In genomic region chr7:75360874-75361273, GRCm38 (mm10) we compare ENCODE assay signal across 16 mouse cellular contexts. TPM values are rescaled to one million over a fixed set of nuclear protein-coding genes. Genes with fewer than 3 reads are reported as not detected.
DNase-seq lines count a peak whose midpoint lies in the region; ATAC-seq and TF ChIP-seq lines count a peak whose summit lies in the region.
"Had no signal": no experiment of that assay in that cellular context is flagged by ENCODE, and none has a peak within 500 bp of the region (broad histone marks: within the 10 kb centered on the region; RNA-seq: fewer than 3 reads in every experiment).

No protein-coding gene starts in this region.

- no peaks in the 10 kb centered on the region for H3K4me1 ChIP-seq in forebrain, postnatal 0 days (ENCODE audit: insufficient read depth)
- H3K4me1 ChIP-seq in forebrain, embryonic 15.5 days: peaks cover 6% of the 10 kb centered on the region; the same call in 1 of the 2 replicates
- H3K4me1 ChIP-seq in midbrain, postnatal 0 days (ENCODE audit: insufficient read depth, low read length): no peaks in the 10 kb centered on the region
- no peaks in the 10 kb centered on the region for H3K4me1 ChIP-seq in midbrain, embryonic 13.5 days (replicated peaks)

- TF ChIP-seq CTCF in forebrain, postnatal 0 days (IDR thresholded peaks at IDR 0.05; ENCODE audit: low read depth): no peak
- no peak for TF ChIP-seq CTCF in midbrain, postnatal 0 days (IDR thresholded peaks at IDR 0.05)

- H3K4me3 ChIP-seq in forebrain, postnatal 0 days (ENCODE audit: low read depth, low read length): no peak overlapping the region
- H3K4me3 ChIP-seq in forebrain, embryonic 15.5 days: no peak overlapping the region
- H3K4me3 ChIP-seq in midbrain, postnatal 0 days (ENCODE audit: low read depth, low read length): no peak overlapping the region
- no peak overlapping the region for H3K4me3 ChIP-seq in midbrain, embryonic 13.5 days (replicated peaks)
- H3K4me3 ChIP-seq: limb, embryonic 12.5 days; myocyte had no signal

- H3K4me2 ChIP-seq in forebrain, postnatal 0 days (ENCODE audit: low read depth): no peak overlapping the region
- H3K4me2 ChIP-seq in forebrain, embryonic 15.5 days (replicated peaks): no peak overlapping the region
- H3K4me2 ChIP-seq in midbrain, postnatal 0 days (ENCODE audit: low read depth, low read length, poor library complexity, severe bottlenecking): no peak overlapping the region
- no peak overlapping the region for H3K4me2 ChIP-seq in midbrain, embryonic 13.5 days (replicated peaks)
- H3K4me2 ChIP-seq: limb, embryonic 12.5 days had no signal

- no peak overlapping the region for H3K9ac ChIP-seq in forebrain, postnatal 0 days
- H3K9ac ChIP-seq in forebrain, embryonic 15.5 days (replicated peaks): no peak overlapping the region
- H3K9ac ChIP-seq in midbrain, postnatal 0 days (replicated peaks; ENCODE audit: low read length, poor library complexity, severe bottlenecking): no peak overlapping the region
- H3K9ac ChIP-seq in midbrain, embryonic 13.5 days (replicated peaks): no peak overlapping the region
- H3K9ac ChIP-seq: limb, embryonic 12.5 days; liver, embryonic 14.5 days had no signal

- DNase-seq in forebrain, postnatal 0 days: no peak
- DNase-seq in midbrain, postnatal 0 days (ENCODE audit: low spot score): peak; percentile 55
- DNase-seq in cerebellum, adult 9-11 months: peak; percentile 40
- DNase-seq in retina, embryonic 14.5 days (ENCODE audit: low spot score): peak; percentile 53
- no peak for DNase-seq in urinary bladder, adult 2 months (ENCODE audit: low spot score)
- no peak for DNase-seq in gastrocnemius, postnatal 4 days (ENCODE audit: low spot score in 2 of 2)
- DNase-seq: adrenal gland, adult 8-10 months; gastrocnemius, postnatal 10 days; heart, postnatal 14 days had no signal

- H3K27ac ChIP-seq in forebrain, postnatal 0 days (ENCODE audit: low read depth, low read length): no peak overlapping the region
- no peak overlapping the region for H3K27ac ChIP-seq in forebrain, embryonic 15.5 days (replicated peaks)
- H3K27ac ChIP-seq in midbrain, postnatal 0 days (ENCODE audit: low read depth, low read length): no peak overlapping the region
- H3K27ac ChIP-seq in midbrain, embryonic 13.5 days: no peak overlapping the region
- H3K27ac ChIP-seq: limb, embryonic 12.5 days; liver, embryonic 14.5 days had no signal

- H3K36me3 ChIP-seq in forebrain, postnatal 0 days (ENCODE audit: insufficient read depth): no peaks in the 10 kb centered on the region
- H3K36me3 ChIP-seq in forebrain, embryonic 15.5 days: no peaks in the 10 kb centered on the region
- H3K36me3 ChIP-seq in midbrain, postnatal 0 days (ENCODE audit: insufficient read depth, low read length): no peaks in the 10 kb centered on the region
- no peaks in the 10 kb centered on the region for H3K36me3 ChIP-seq in midbrain, embryonic 13.5 days
- H3K36me3 ChIP-seq: limb, embryonic 12.5 days had no signal

- no peaks in the 10 kb centered on the region for H3K27me3 ChIP-seq in forebrain, postnatal 0 days (ENCODE audit: insufficient read depth, low read length)
- H3K27me3 ChIP-seq in forebrain, embryonic 15.5 days: no peaks in the 10 kb centered on the region
- no peaks in the 10 kb centered on the region for H3K27me3 ChIP-seq in midbrain, postnatal 0 days (ENCODE audit: insufficient read depth, low read length)
- no peaks in the 10 kb centered on the region for H3K27me3 ChIP-seq in midbrain, embryonic 13.5 days
- H3K27me3 ChIP-seq: limb, embryonic 12.5 days had no signal

- 15% methylated on average over 6 of the region's 6 CpGs for WGBS in forebrain, postnatal 0 days
- WGBS in forebrain, embryonic 15.5 days: 12% methylated on average over 6 of the region's 6 CpGs
- 24% methylated on average over 6 of the region's 6 CpGs for WGBS in midbrain, postnatal 0 days
- WGBS in midbrain, embryonic 13.5 days: 16% methylated on average over 6 of the region's 6 CpGs

- H3K9me3 ChIP-seq in forebrain, postnatal 0 days (ENCODE audit: low read length): no peaks in the 10 kb centered on the region
- H3K9me3 ChIP-seq in forebrain, embryonic 15.5 days: no peaks in the 10 kb centered on the region
- no peaks in the 10 kb centered on the region for H3K9me3 ChIP-seq in midbrain, postnatal 0 days (ENCODE audit: low read length)
- H3K9me3 ChIP-seq in midbrain, embryonic 13.5 days: no peaks in the 10 kb centered on the region
- H3K9me3 ChIP-seq: limb, embryonic 12.5 days had no signal

- 0 out of 2 replicates have a peak, but pooled peaks have one; percentile 25 for ATAC-seq in forebrain, postnatal 0 days
- no peak for ATAC-seq in forebrain, embryonic 15.5 days (replicated peaks)
- ATAC-seq in midbrain, postnatal 0 days (ENCODE audit: low FRiP score): no peak
- ATAC-seq in midbrain, embryonic 13.5 days: no peak
- ATAC-seq: inflammation-experienced regulatory T-cells, adult 6 months; lung, postnatal 0 days had no signal

RNA-seq across cellular contexts. Expression of gene Sv2b, which starts 51.8 kb away (rescaled TPM):
- total RNA-seq in forebrain, postnatal 0 days (2014; rRNA removed): 54.1 and 64.0 TPM in 2 replicates
- polyA plus RNA-seq in forebrain, postnatal 0 days (2015; fragmentation: Nextera tagmentation; extraction: Ambion mirVana): 19.0 and 21.2 TPM in 2 replicates
- 9.7 and 10.0 TPM in 2 replicates for polyA plus RNA-seq in forebrain, embryonic 15.5 days (2015; fragmentation: Nextera tagmentation; extraction: Ambion mirVana)
- 36.8 and 42.2 TPM in 2 replicates for total RNA-seq in midbrain, postnatal 0 days (2014; rRNA removed)
- polyA plus RNA-seq in midbrain, postnatal 0 days (2015; fragmentation: Nextera tagmentation; extraction: Ambion mirVana): 12.9 and 13.7 TPM in 2 replicates
- polyA plus RNA-seq in midbrain, embryonic 13.5 days (2015; fragmentation: Nextera tagmentation; extraction: Ambion mirVana): 3.5 and 4.2 TPM in 2 replicates
- polyA plus RNA-seq in urinary bladder, adult 2 months (2012; rRNA removed): 3.9 and 5.5 TPM in 2 replicates
- 1 to 10 TPM; 2.4 to 3.5 TPM for total RNA-seq in gastrocnemius, postnatal 4 days (2021)
- polyA plus RNA-seq: inflammation-experienced regulatory T-cells, adult 6 months had no signal

Comparison
In these comparisons a context has a peak if more than half of its experiments do, and no peak if none do; other contexts are left out.
1. DNase-seq: peak in midbrain, postnatal 0 days (single experiment), cerebellum, adult 9-11 months (single experiment) and retina, embryonic 14.5 days (single experiment); none in forebrain, postnatal 0 days (single experiment), urinary bladder, adult 2 months (single experiment) and gastrocnemius, postnatal 4 days (0 of 2).